Mouse (Mus musculus): ENCODE results near the gene Arhgef3.
A peak's percentile ranks its signal among the peaks of the same experiment; 100 is the strongest.

Arhgef3 gene

GRCm38 (mm10) chr14:27114362-27115274 is at the start of gene Arhgef3:
Gene Arhgef3 (plus strand): TSS chr14:27114899.
- peak; percentile 42 to 46 for DNase-seq

DNA sequence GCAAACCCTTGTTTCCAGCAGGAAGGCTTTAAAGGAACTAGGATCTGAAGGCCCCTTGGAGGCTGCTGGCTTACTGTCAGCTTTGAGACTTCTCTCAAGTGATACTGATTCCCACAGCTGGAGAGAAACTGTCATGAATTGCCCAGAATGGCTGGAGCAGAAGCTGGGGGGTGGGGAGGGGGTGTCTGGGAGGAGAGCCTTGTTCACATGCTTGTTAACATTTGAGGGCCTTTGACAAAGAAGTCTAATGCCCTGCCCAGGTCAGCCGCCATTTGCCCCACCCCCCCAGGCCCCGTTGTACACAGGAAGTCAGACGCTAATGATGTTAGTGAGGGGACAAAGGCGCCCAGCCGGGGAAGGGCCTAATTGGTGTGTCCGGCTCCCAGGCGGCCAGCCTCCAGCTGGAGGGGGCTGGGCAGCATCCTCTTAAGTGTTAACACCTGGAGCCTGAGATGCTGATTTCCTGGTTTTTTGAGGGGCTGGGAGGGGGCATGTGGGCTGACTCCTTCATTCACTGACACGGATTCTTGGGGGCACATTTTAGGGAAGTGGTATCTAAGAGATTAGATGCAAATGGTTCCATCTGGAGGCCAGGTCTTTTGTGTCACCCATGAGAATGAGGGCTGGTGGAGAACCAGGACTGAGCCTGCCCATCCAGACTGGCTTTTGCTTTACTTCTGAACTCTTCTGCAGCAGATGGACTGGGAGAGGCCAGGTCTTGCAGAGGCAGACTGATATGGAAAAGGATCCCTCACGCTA is 48.3 kb upstream of the Arhgef3 start:
- no peak for DNase-seq

DNA sequence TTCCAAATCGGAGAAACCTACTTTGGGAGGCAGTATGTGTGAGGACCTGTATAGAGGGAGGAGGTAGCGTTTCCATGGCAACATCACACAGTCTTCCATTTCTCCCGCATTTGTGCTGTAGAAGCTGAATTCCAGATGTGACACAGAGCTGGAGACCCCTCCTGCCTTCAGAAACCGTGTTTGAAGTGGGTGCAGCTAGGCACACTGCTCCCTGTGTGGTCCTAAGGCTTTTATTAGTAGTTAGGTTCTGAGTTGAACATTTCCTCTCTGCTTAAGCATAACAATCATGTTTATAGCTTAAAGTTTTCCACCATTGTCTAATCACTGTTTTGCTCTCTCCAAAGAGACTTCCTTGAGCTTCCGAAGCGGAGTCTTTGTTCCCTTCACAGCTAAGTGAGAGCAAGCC is 46.8 kb upstream of the Arhgef3 start:
- DNase-seq, result no peak

GRCm38 (mm10) chr14:27069434-27070097 is 45.1 kb upstream of the Arhgef3 start:
- DNase-seq, result no peak

DNA sequence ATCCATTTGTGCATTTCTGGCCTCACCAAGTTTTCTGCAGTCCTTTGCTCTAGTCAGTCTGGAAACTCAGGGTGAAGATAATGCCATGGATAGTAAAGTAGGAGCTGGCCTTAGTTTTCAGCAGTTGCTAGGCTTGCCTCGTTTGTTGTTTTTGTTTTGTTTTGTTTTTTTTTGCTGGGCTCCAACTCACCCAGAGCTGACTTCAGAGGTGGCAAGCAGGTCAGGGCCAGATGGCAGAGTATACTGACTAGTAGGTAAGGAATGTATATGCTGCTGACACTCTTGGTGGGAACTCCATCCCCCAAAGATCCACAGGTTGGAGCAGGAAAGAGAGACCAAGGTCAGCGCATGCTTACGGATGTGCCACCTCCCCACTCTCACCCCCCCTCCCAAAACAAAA is 44.6 kb upstream of the Arhgef3 start:
- no peak for DNase-seq

GRCm38 (mm10) chr14:27070758-27071157 is 43.9 kb upstream of the Arhgef3 start:
- DNase-seq, result no peak

DNA sequence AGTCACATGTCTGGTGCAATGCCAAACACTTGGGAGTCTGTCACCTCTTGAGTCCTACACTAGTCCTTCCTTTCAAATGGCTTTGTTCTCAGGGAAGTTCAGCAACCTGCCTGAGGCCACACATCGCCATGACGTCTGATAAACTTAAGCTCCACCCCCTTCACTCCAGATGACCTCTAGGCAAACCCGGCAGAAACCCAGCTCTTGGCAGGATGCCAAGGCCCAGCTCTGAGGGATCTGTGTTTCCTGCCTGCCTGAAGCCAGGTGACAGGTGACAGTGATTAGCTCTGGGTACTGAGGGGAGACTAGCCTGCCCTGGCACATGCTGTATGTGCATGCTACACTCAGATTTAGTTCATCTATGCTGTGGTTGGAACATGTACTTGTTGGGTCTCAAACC is 42.7 kb upstream of the Arhgef3 start:
- peak in 1 of 2 experiments; percentile 11 for DNase-seq

- DNase-seq, result no peak
Observed at GRCm38 (mm10) chr14:27075084-27075483, 39.6 kb upstream of the Arhgef3 start.

GRCm38 (mm10) chr14:27075909-27076521 is 38.7 kb upstream of the Arhgef3 start:
- no peak for DNase-seq

DNA sequence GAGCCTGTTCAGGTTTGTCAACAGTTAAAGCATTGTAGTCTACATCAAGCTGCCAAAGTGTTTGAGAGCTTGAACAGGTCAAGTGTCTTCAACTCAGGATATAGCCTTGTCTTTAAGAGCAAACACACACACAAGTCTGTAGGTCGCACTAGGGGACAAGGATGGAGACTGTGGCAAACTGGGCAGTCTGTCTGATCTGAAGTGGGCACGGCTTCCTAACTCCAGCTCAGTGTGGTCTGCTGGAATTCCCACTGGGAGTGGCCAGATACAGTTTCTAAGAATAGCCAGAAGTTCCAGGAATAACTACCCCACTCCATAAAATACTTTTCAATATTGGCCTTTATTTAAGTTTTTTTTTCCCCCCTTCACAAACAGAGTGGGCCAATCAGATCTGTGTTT is 38.2 kb upstream of the Arhgef3 start:
- DNase-seq, result no peak

GRCm38 (mm10) chr14:27081536-27082275 is 33.0 kb upstream of the Arhgef3 start:
- no peak for DNase-seq

DNA sequence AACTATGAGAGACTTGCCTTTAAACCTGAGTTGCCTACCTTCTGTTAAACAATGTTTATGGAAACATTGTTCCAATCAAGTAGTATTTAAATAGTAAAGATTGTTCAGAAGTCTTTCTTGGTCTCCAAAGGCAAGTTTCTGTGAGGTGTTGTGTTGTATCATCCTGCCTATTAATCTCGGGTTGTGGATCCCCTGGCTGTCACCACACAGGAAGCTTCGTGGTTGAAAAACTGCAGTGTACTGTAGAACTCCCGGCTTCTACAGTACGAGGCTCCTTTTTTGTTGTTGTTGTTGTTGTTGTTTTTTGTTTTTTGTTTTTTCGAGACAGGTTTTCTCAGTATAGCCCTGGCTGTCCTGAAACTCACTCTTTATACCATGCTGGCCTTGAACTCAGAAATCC is 29.2 kb upstream of the Arhgef3 start:
- DNase-seq, result no peak

- DNase-seq, result no peak
Observed at GRCm38 (mm10) chr14:27085999-27086398, 28.7 kb upstream of the Arhgef3 start.

DNA sequence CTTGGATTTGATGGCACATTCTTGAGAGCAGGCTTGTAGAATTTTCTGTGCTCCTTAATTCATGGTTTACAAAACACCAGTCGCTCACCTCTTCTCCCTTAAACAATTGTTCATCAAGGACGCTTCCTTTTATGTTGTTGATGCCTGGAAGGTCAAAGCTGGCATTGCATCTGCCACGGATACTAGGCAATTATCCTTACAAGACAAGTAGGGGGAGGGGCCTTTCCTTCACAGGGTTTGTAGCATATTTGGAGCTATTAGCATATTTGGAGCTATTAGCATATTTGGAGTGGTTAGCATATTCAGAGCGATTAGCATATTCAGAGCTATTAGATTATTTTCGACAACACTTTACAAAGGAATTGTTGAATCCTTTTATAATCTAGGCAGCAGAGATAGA is 20.5 kb upstream of the Arhgef3 start:
- no peak for DNase-seq

GRCm38 (mm10) chr14:27096133-27096532 is 18.6 kb upstream of the Arhgef3 start:
- DNase-seq, result no peak

DNA sequence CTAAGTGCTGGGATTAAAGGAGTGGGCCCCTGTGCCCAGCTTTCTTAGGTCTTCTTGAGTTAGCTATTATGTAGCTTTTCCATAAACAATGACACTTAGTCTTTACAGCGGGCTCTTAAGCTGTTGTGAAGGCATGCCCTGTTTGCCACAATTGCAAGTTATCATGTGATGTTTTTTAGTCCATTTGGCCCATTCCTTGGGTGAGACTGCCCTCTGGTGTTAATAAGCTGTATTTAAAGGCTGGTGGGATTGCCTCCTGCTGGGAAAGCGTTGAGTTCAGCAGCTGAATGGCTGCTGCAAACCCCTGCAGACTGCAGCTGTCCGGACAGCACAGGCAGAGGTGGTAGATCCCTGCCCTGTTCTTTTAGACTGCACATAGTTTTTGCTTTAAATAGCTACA is 17.9 kb upstream of the Arhgef3 start:
- no peak for DNase-seq

DNA sequence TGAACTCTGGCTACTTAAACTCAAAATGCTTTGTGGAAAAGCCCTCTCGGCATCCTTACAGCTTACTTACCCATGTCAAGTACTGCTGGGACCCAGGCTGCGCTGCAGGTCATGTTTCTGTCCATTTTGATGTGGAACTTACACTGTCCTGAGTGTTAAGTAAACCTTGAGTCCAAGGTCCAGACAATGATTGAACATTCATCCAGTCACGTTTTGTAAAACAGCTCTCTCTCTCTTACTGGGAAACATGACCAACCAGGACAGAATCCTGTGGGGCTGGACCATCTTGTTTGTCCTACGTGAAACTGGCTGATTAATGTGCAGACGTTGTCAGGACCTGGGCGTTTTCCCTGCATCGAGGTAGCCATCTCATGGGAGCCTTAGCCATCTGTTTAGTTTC is 13.0 kb upstream of the Arhgef3 start:
- DNase-seq, result no peak

- no peak for DNase-seq
Observed at GRCm38 (mm10) chr14:27102720-27103119, 12.0 kb upstream of the Arhgef3 start.

- no peak for DNase-seq
Observed at GRCm38 (mm10) chr14:27105731-27106457, 8.8 kb upstream of the Arhgef3 start.

DNA sequence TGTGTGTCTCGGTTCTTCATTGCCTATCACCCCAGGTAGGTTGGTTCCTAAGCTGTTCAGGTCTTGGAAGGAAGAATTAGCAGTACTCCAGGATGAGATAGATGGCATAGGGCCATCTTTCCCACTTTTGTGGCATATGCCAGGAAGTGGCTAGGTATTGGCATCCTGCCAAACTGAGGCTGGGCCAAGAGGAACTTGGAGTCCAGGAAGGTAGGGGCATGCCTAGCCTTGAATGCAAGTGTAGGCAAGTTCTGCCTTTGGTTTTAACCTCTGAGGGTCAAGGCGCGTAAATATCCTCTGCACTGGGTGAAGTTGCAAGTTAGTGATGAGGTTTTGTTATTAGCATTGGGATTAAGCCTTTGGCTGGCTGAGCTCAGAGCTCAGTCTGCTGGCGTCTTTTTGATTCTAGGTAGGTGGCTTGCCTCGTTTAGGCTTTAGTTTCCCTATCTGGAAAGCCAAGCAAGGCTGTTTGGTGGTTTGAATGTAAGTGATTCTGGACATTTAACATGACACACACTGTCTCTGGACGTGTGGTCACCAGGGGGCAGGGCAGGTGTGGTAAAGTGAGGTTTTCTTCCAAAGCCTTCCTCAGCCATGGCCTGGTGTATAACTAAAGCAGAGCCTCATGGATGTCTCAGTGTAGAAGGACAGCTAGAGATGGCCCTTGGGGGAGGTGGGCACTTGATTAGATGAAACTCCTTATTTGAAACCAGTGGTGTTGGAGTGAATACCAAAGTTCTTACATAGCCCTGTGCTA is 5.8 kb upstream of the Arhgef3 start:
- DNase-seq, result no peak

- no peak for DNase-seq
Observed at GRCm38 (mm10) chr14:27115275-27115660, 569 bp downstream of the Arhgef3 start.
